Mouse (Mus musculus) gastrocnemius, adult 8-10 months (tissue): Measurements from ENCODE around the gene Gm29797. TPM values are rescaled to one million over a fixed set of nuclear protein-coding genes. Genes with fewer than 3 reads are reported as not detected.

Experiments
- DNase-seq, 2 experiments: peaks; one replicate each; pipeline ENCODE4 v3.0.0; 2022; ENCODE audit warnings: low spot score in 2 of 2
- total RNA-seq, 4 experiments: library from RNA; stranded (reverse); gene quantifications; 2 replicates each; pipeline ENCODE4 v1.2.4; 2022

Gm29797 gene
- total RNA-seq, 4 experiments from 2014 or later: not detected

DNA sequence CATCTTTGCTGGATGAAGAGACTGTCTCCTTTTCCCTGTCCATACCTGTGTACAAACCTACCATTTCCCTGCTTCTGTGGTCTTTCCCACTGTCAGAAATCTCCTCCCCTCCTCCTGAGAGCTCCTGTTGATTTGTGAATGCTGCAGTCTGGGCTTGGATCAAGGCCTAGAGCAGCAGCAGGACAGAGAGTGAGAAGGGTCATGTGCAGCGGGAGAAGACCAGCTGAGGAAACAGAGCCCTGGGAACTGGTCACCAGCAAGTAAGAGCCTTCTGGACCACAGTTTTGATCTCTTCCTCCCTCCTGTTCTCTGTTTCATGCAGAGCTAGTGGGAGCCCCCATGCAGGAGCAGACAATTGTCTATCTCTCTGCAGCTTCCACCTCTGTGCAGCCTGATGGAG lies 38.9 kb downstream of the Gm29797 start:
- no peak for DNase-seq

- DNase-seq: no peak
Observed at GRCm38 (mm10) chr2:181696801-181697420, 40.1 kb downstream of the Gm29797 start.

DNA sequence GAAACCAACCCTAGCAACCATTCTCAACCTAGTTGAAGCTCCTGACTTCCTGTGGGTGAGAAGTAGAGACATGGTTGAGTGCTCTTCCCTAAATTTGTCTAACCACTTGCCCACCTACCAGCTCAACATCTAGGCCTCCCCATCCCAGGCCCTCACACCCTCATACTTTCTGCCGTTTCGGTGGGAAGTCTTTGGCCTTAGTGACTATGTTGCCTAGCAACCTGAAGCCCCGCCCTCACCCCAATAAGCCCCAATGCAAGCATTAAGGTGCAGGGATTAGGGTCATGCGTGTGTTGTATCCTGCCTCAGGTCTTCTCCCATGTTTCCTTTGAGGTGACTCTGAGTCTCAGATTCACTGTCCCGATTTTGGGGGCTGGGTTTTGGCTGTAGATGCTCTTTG lies 41.4 kb downstream of the Gm29797 start, which contains the start of gene Lkaaear1:
Gene Lkaaear1 (minus strand): TSS at position 202 of the 400 bp plus-strand sequence.
- no peak for DNase-seq

DNA sequence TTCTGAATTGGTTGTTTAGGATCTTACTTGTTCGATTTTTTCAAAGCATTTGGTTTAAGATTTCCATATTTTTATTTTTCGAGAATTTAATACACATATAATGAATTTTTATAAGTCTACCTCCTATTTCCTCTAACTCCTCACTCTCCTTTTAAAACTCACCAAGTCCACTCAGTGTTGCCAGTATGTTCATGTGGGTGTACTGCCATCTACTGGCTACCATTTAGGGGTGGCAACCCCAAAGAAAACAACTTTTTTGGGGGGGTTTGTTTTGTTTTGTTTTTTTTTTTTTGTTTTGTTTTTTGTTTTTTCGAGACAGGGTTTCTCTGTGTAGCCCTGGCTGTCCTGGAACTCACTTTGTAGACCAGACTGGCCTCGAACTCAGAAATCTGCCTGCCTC lies 49.8 kb downstream of the Gm29797 start:
- no peak for DNase-seq

Other genes starting within 250 kb of the Gm29797 start
- gene Zbtb46, start 197.6 kb upstream of the Gm29797 start, total RNA-seq: 1 to 10 TPM; 3.3 to 5.3 (median 4.1) TPM
- not detected for gene Abhd16b, start 163.8 kb upstream of the Gm29797 start, total RNA-seq
- gene Tpd52l2, start 159.9 kb upstream of the Gm29797 start, total RNA-seq: 10 to 100 TPM; 43.7 to 49.1 (median 45.8) TPM
- gene Dnajc5, start 136.5 kb upstream of the Gm29797 start, total RNA-seq: 10 to 100 TPM; 43.4 to 50.3 (median 44.1) TPM
- gene Uckl1, start 72.1 kb upstream of the Gm29797 start, total RNA-seq: 10 to 100 TPM; 24.6 to 38.4 (median 28.5) TPM
- gene Prpf6, start 65.2 kb upstream of the Gm29797 start, total RNA-seq: 10 to 100 TPM; 28.8 to 35.0 (median 32.6) TPM
- 10 to 100 TPM; 15.4 to 21.2 (median 19.3) TPM for gene Zfp512b, start 64.2 kb upstream of the Gm29797 start, total RNA-seq
- 1 to 10 TPM; 1.7 to 4.6 (median 3.7) TPM for gene Samd10, start 57.8 kb upstream of the Gm29797 start, total RNA-seq
- gene Sox18, start 14.6 kb downstream of the Gm29797 start, total RNA-seq: 10 to 100 TPM in 2 of 4 experiments, 1 to 10 TPM in 2; 3.9 to 13.4 (median 7.1) TPM
- gene Tcea2, start 23.3 kb downstream of the Gm29797 start, total RNA-seq: 1 to 10 TPM; 6.7 to 8.4 (median 7.3) TPM
- gene Rgs19, start 36.9 kb downstream of the Gm29797 start, total RNA-seq: 1 to 10 TPM; 1.5 to 5.2 (median 3.6) TPM
- gene Lkaaear1, start 41.4 kb downstream of the Gm29797 start, total RNA-seq: not detected
- gene Oprl1, start 58.0 kb downstream of the Gm29797 start, total RNA-seq: not detected
- not detected for gene Myt1, start 106.3 kb downstream of the Gm29797 start, total RNA-seq
- gene Pcmtd2, start 180.8 kb downstream of the Gm29797 start, total RNA-seq: 10 to 100 TPM; 43.7 to 50.5 (median 47.9) TPM
- gene Polr3k, start 207.3 kb downstream of the Gm29797 start, total RNA-seq: 10 to 100 TPM; 11.1 to 17.7 (median 13.3) TPM